Mouse (Mus musculus) limb, embryonic 10.5 days (tissue): Measurements from ENCODE around the gene Cyren. TPM values are rescaled to one million over a fixed set of nuclear protein-coding genes. Genes with fewer than 3 reads are reported as not detected.

Experiments
- DNase-seq: peaks from one replicate; pipeline ENCODE4 v3.0.0-alpha.2; 2017; ENCODE audit warnings: low spot score
- H3K27ac ChIP-seq: fragments of 300-500 bp; sonication (generic); 2 replicates; pipeline ENCODE4 v1.5.1; 2016; ENCODE audit warnings: mild to moderate bottlenecking
- H3K27me3 ChIP-seq: fragments of 300-500 bp; sonication (generic); 2 replicates; pipeline ENCODE4 v1.6.1; 2016; ENCODE audit warnings: low read depth, mild to moderate bottlenecking; ENCODE audit not compliant: poor library complexity, severe bottlenecking
- H3K36me3 ChIP-seq: fragments of 300-500 bp; sonication (generic); 2 replicates; pipeline ENCODE4 v1.6.1; 2016; ENCODE audit warnings: mild to moderate bottlenecking, moderate library complexity
- H3K4me1 ChIP-seq: fragments of 300-500 bp; sonication (generic); 2 replicates; pipeline ENCODE4 v1.6.1; 2016
- H3K4me3 ChIP-seq: fragments of 300-500 bp; sonication (generic); 2 replicates; pipeline ENCODE4 v1.5.1; 2016; ENCODE audit warnings: mild to moderate bottlenecking, moderate library complexity
- H3K9me3 ChIP-seq: fragments of 300-500 bp; sonication (generic); replicated peaks from 2 replicates; pipeline ENCODE4 v1.6.1; 2016; ENCODE audit warnings: mild to moderate bottlenecking
- WGBS: fragments of 180-500 bp; shearing (Covaris S2); methylation state at CpG from one replicate; pipeline ENCODE4 v1.1.7; 2016; 5-methylcytosine and 5-hydroxymethylcytosine counted together
- polyA plus RNA-seq: library from polyadenylated mRNA; unstranded; fragments of >200 nt; fragmentation: Nextera tagmentation; extraction: Ambion mirVana; gene quantifications from 2 replicates; pipeline ENCODE4 v1.2.1, GENCODE M21; 2016

Gene Cyren
- polyA plus RNA-seq, 1 experiment from 2014 or later: 20.1 TPM

GRCm38 (mm10) chr6:34869225-34869915, 8.5 kb downstream of the Cyren start:
- H3K27me3 ChIP-seq: no peaks in the 10 kb centered on the region
- H3K4me3 ChIP-seq: no peak overlapping the region
- H3K9me3 ChIP-seq: no peaks in the 10 kb centered on the region
- DNase-seq: no peak
- 80% methylated on average over 13 of the region's 13 CpGs for WGBS
- H3K36me3 ChIP-seq: peaks cover 16% of the 10 kb centered on the region
- H3K27ac ChIP-seq: peak overlapping the region; percentile 44; the same call in 1 of the 2 replicates
- no peaks in the 10 kb centered on the region for H3K4me1 ChIP-seq

DNA sequence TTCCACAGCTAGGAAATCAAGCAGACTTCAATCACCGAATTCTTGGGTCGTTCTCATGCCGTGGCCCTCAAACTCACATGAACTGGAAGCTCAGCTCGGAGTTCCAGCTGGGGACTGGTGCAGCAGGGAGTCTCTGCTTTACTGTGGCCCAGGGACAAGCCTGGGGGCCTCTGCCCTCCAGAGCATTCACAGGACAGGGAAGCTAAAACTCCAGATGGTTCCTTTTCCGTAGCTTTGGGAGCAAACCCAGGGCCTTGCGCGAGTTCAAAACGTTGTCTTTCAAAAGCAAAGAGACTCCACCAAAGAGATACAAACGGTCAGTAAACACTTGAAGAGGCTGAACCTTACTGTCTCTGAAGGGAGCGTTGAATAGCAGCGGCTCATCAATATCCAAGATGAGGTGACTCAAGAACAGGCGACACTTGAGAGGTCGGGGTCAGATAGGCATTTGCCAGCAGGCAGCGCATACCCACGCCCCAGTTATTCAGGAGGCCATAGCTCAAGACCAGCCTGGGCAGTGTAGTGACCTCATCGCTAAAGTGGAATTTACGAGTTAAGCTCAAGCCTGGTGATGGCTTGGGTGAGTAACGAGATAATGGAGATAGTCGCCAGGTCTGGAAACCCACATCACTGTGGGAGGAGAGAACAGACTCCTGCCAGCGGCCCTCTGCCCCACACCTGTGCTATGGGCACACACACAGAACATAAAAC, 9.2 kb downstream of the Cyren start:
- H3K4me3 ChIP-seq: no peak overlapping the region

GRCm38 (mm10) chr6:34867995-34868350, 9.9 kb downstream of the Cyren start:
- WGBS: 77% methylated on average over 10 of the region's 10 CpGs
- peaks cover 5% of the 10 kb centered on the region for H3K4me1 ChIP-seq
- no peak for DNase-seq
- no peak overlapping the region for H3K4me3 ChIP-seq
- H3K9me3 ChIP-seq: no peaks in the 10 kb centered on the region
- H3K36me3 ChIP-seq: 0 out of 2 replicates have a peak, but pooled peaks cover 5% of the 10 kb centered on the region
- 0 out of 2 replicates have a peak overlapping the region, but pooled peaks have one; percentile 9 for H3K27ac ChIP-seq
- H3K27me3 ChIP-seq: no peaks in the 10 kb centered on the region

More for the DNA sequence above, 9.2 kb downstream of the Cyren start:
- no peak for DNase-seq
- WGBS: 81% methylated on average over 20 of the region's 20 CpGs
- H3K9me3 ChIP-seq: no peaks in the 10 kb centered on the region
- peaks cover 11% of the 10 kb centered on the region; the same call in 1 of the 2 replicates for H3K36me3 ChIP-seq
- peak overlapping the region; percentile 9; the same call in 1 of the 2 replicates for H3K27ac ChIP-seq
- H3K4me1 ChIP-seq: no peaks in the 10 kb centered on the region
- H3K27me3 ChIP-seq: no peaks in the 10 kb centered on the region

GRCm38 (mm10) chr6:34867301-34867994, 10.4 kb downstream of the Cyren start:
- Histone ChIP-seq H3K27ac (no peak overlapping the region), H3K4me3 (no peak overlapping the region), H3K4me1 (peaks cover 9% of the 10 kb centered on the region), H3K27me3 (no peaks in the 10 kb centered on the region), H3K9me3 (no peaks in the 10 kb centered on the region), H3K36me3 (0 out of 2 replicates have a peak, but pooled peaks cover under 1% of the 10 kb centered on the region)
- 85% methylated on average over 16 of the region's 16 CpGs for WGBS
- no peak for DNase-seq

DNA sequence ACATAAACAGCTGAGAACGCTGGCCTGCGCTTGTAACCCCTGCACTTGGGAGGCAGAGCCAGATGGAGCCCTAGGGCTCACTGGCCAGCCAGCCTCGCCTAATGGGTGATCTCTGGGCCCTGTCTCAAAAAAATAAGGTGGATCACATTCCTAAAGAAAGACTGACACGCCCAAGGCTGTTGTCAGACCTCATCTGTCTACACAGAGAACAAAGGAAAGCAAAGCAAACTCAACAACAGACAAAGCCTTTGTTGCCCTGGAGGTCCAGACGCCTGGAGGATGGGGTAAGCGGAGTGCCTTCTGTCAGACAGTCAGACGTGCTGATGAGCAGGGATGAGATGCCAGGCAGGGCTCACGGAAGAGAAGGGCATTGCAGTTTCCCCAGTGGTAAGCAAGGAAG, 11.1 kb downstream of the Cyren start:
- no peak for DNase-seq
- Histone ChIP-seq H3K27me3 (no peaks in the 10 kb centered on the region), H3K36me3 (no peaks in the 10 kb centered on the region), H3K9me3 (no peaks in the 10 kb centered on the region), H3K4me3 (no peak overlapping the region), H3K4me1 (peaks cover 9% of the 10 kb centered on the region), H3K27ac (peak overlapping the region; percentile 46; the same call in 1 of the 2 replicates)
- 63% methylated on average over 8 of the region's 8 CpGs for WGBS

- 68% methylated on average over 7 of the region's 7 CpGs for WGBS
- DNase-seq: no peak
- Histone ChIP-seq H3K9me3 (no peaks in the 10 kb centered on the region), H3K27ac (0 out of 2 replicates have a peak overlapping the region, but pooled peaks have one; percentile 8), H3K36me3 (no peaks in the 10 kb centered on the region), H3K4me3 (no peak overlapping the region), H3K27me3 (no peaks in the 10 kb centered on the region), H3K4me1 (peaks cover 9% of the 10 kb centered on the region)
These were observed 11.9 kb downstream of the Cyren start for GRCm38 (mm10) chr6:34865711-34866593.

DNA sequence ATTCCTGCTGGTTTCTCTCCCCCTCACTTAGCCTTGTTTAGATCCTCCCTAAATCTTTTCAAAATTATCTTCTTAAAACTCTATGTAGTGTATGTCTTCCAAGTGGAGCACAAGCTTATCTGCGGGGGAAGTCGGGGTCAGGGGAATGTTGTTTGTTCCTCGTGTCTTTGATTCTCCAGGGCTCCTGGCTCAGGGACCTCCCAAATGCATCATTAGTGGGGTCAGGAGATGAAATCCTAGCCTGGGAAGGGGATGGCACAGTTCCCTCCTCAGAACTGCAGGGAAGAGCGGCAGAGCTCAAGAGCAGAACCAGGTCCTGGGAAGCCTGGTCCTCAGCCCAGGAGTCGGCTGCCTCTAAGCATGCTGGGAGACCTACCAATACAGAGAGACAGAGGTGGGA, 12.6 kb downstream of the Cyren start:
- Histone ChIP-seq H3K27me3 (no peaks in the 10 kb centered on the region), H3K4me1 (peaks cover 9% of the 10 kb centered on the region), H3K27ac (no peak overlapping the region), H3K4me3 (no peak overlapping the region), H3K36me3 (no peaks in the 10 kb centered on the region), H3K9me3 (no peaks in the 10 kb centered on the region)
- 55% methylated on average over 5 of the region's 5 CpGs for WGBS
- DNase-seq: no peak

DNA sequence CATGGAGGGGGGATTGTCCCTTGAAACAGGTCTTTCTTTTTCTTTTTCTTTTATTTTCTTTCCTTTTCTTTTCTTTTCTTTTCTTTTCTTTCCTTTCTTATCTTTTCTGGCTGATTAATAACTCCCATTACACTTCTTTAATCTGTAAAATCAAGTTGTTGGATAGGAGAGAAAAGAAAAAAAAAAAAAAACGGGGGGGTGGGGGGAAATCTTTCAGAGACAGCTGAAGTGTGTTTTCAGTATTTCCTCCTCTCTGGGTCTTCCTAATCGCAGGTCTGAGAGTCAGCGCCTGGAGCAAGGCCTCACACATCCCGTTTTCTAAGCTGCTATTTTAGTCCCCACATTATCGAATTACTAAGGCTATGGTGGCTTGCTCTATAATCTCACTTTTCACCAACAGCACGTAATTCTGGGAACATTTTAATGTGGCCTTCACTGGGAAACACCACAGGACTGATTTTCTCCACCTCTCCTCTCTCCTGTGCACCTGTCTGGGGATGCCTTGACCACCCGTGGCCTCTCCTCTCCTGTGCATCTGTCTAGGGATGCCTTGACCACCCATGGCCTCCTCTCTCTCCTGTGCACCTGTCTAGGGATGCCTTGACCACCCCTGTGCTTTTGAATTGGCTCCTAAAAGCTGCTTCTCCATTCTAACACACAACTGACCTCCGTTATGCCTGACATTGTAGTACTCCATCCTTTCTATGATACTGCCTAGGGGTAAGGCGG, 13.9 kb downstream of the Cyren start:
- Histone ChIP-seq H3K36me3 (no peaks in the 10 kb centered on the region), H3K4me3 (no peak overlapping the region), H3K4me1 (peaks cover 9% of the 10 kb centered on the region), H3K27ac (no peak overlapping the region), H3K27me3 (no peaks in the 10 kb centered on the region), H3K9me3 (no peaks in the 10 kb centered on the region)
- WGBS: 75% methylated on average over 9 of the region's 9 CpGs
- no peak for DNase-seq

DNA sequence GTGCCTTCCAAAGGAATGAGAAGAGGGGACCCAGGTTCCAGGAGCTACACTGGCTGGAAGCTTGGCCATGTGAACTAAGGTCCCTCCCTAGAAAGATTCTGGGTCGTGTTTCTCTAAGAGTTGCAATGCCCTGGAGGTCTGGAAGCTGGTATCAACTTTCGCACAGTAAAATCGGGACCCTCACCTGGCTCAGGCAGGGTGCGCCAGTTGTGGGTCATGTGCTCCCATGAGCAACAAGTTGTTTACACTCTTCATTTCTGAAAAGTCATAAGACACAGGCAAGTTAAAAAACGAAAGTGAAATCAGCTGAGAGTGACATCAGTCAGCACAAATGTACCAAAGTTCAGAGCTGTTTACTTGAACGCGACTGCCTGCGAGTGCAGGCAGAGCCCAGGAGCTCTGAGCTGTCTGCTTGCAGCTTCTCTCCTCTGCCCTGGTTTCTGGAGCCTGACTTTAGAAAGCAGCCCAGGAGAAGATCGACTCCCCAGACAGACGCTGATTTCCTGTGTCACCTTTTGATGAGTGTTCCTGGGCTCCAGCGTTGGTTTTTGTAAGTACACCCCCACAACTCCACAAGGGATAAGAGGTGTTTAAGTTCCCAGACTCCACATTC, 15.0 kb downstream of the Cyren start, which contains the start of gene Tmem140:
Gene Tmem140 (plus strand): TSS at position 356 of the 613 bp plus-strand sequence.
- Histone ChIP-seq H3K27ac (no peak within 1 kb of the TSS), H3K4me3 (no peak within 1 kb of the TSS), H3K27me3 (no peaks in the 10 kb centered on the region), H3K36me3 (no peaks in the 10 kb centered on the region), H3K9me3 (no peaks in the 10 kb centered on the region), H3K4me1 (peaks cover 9% of the 10 kb centered on the region)
- WGBS: 43% methylated on average over 11 of the region's 11 CpGs
- DNase-seq: no peak

GRCm38 (mm10) chr6:34862381-34862780, 15.5 kb downstream of the Cyren start:
- no peaks in the 10 kb centered on the region for H3K27me3 ChIP-seq

GRCm38 (mm10) chr6:34861546-34862053, 16.3 kb downstream of the Cyren start:
- Histone ChIP-seq H3K4me1 (peaks cover 9% of the 10 kb centered on the region), H3K4me3 (no peak overlapping the region), H3K27me3 (no peaks in the 10 kb centered on the region), H3K27ac (no peak overlapping the region), H3K9me3 (no peaks in the 10 kb centered on the region), H3K36me3 (no peaks in the 10 kb centered on the region)
- WGBS: 92% methylated on average over 11 of the region's 11 CpGs
- no peak for DNase-seq

More at GRCm38 (mm10) chr6:34862381-34862780, 15.5 kb downstream of the Cyren start:
- H3K36me3 ChIP-seq: no peaks in the 10 kb centered on the region
- H3K27ac ChIP-seq: no peak overlapping the region
- no peak for DNase-seq
- peaks cover 9% of the 10 kb centered on the region for H3K4me1 ChIP-seq
- H3K9me3 ChIP-seq: no peaks in the 10 kb centered on the region
- WGBS: 93% methylated on average over 6 of the region's 6 CpGs
- H3K4me3 ChIP-seq: no peak overlapping the region
